Mouse (Mus musculus): ENCODE data around the gene Mcf2l.

- no peak for TF ChIP-seq POLR2A (IDR thresholded peaks at IDR 0.05; ENCODE audit: borderline replicate concordance, control insufficient read depth, low read depth, low read length)
- TF ChIP-seq CTCF (IDR thresholded peaks at IDR 0.05; ENCODE audit: control insufficient read depth, insufficient read depth, low read length): no peak
Observed at GRCm38 (mm10) chr8:12920599-12920998, 47.0 kb downstream of the Mcf2l start.
